Mouse (Mus musculus): ENCODE data around the gene Fyb2. TPM values are rescaled to one million over a fixed set of nuclear protein-coding genes. Genes with fewer than 3 reads are reported as not detected.
"Not testable (repeated sequence)": the region's sequence is repeated elsewhere in the genome, so short reads cannot be mapped to it uniquely, and the experiment has no call there.

Fyb2 gene
- polyA plus RNA-seq, 1 experiment: 1.1 TPM

DNA sequence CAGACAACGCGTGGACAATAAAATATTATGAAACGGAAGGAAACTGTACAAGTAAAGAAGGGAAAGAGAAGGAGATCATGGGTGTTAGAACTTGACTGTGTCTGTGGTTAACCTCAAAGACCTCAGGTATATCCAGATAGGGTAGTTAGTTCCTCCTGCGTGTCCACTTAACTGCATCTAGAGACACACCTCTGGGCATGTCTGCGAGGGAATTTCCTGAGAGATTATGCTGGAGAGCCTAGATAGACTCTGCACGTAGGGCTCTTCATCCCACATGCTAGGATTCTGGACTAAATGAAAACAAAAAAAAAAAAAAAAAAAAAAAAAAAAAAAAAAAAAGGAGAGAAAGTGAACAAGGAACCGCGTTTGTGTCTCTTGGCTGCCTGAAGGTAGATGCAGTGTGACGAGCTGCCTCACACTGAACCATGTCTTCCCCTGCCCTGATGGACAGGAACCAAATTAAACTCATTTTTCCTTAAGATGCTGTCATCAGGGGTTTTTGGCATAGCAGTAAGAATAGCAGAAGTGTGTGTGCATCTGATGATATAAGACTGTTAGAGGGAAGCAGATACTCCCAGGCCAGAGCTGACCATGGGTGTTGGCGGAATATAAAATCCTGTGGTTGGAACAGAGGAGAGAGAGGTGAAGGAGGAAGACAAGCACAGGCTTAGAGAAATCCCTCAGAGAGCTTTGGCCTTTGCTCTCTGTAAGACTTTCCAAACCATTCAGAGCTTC lies 80.1 kb downstream of the Fyb2 start:
- TF ChIP-seq CTCF (IDR thresholded peaks at IDR 0.05; ENCODE audit: extremely low read depth, insufficient read depth, low read length) (no peak), POLR2A (IDR thresholded peaks at IDR 0.05; ENCODE audit: extremely low read depth, insufficient read depth, low read length) (no peak)
- Histone ChIP-seq H3K27ac (ENCODE audit: insufficient read depth, low read length) (no peak overlapping the region), H3K4me3 (ENCODE audit: insufficient read depth, low read length) (no peak overlapping the region), H3K4me1 (ENCODE audit: control insufficient read depth, insufficient read depth, low read length) (no peaks in the 10 kb centered on the region; the same call in 1 of the 2 replicates)

GRCm38 (mm10) chr4:104999702-105000101 lies 86.4 kb downstream of the Fyb2 start:
- H3K4me1 ChIP-seq (ENCODE audit: control insufficient read depth, insufficient read depth, low read length): peaks cover 2% of the 10 kb centered on the region; the same call in 1 of the 2 replicates
- H3K27ac ChIP-seq (ENCODE audit: insufficient read depth, low read length): no peak overlapping the region
- TF ChIP-seq POLR2A (IDR thresholded peaks at IDR 0.05; ENCODE audit: extremely low read depth, insufficient read depth, low read length) (no peak), CTCF (IDR thresholded peaks at IDR 0.05; ENCODE audit: extremely low read depth, insufficient read depth, low read length) (no peak)
- no peak overlapping the region for H3K4me3 ChIP-seq (ENCODE audit: insufficient read depth, low read length)

- peaks cover 2% of the 10 kb centered on the region; the same call in 1 of the 2 replicates for H3K4me1 ChIP-seq (ENCODE audit: control insufficient read depth, insufficient read depth, low read length)
- TF ChIP-seq POLR2A (IDR thresholded peaks at IDR 0.05; ENCODE audit: extremely low read depth, insufficient read depth, low read length): no peak
- no peak overlapping the region for H3K27ac ChIP-seq (ENCODE audit: insufficient read depth, low read length)
- H3K4me3 ChIP-seq (ENCODE audit: insufficient read depth, low read length): no peak overlapping the region
Observed at GRCm38 (mm10) chr4:105001736-105002135, 88.5 kb downstream of the Fyb2 start.

GRCm38 (mm10) chr4:105004135-105004534 lies 90.9 kb downstream of the Fyb2 start:
- H3K4me1 ChIP-seq (ENCODE audit: control insufficient read depth, insufficient read depth, low read length): no peaks in the 10 kb centered on the region; the same call in 1 of the 2 replicates
- no peak for TF ChIP-seq POLR2A (IDR thresholded peaks at IDR 0.05; ENCODE audit: extremely low read depth, insufficient read depth, low read length)
- TF ChIP-seq CTCF (IDR thresholded peaks at IDR 0.05; ENCODE audit: extremely low read depth, insufficient read depth, low read length): no peak
- H3K4me3 ChIP-seq (ENCODE audit: insufficient read depth, low read length): no peak overlapping the region
- H3K27ac ChIP-seq (ENCODE audit: insufficient read depth, low read length): no peak overlapping the region

DNA sequence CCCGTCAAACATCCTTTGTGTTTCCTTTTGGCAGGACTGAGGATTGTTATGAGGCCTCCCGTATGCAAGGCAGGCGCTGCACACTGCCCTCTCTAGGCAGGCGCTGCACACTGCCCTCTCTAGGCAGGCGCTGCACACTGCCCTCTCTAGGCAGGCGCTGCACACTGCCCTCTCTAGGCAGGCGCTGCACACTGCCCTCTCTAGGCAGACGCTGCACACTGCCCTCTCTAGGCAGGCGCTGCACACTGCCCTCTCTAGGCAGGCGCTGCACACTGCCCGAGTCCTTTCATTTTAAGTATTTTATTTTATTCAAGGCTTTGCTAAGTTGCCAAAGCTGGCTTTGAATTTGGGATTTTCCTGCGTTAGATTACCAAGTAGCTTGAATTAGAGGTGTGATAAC lies 91.4 kb downstream of the Fyb2 start:
- H3K27ac ChIP-seq (ENCODE audit: insufficient read depth, low read length); H3K4me1 ChIP-seq (ENCODE audit: control insufficient read depth, insufficient read depth, low read length); H3K4me3 ChIP-seq (ENCODE audit: insufficient read depth, low read length): not testable (repeated sequence)
- TF ChIP-seq CTCF (IDR thresholded peaks at IDR 0.05; ENCODE audit: extremely low read depth, insufficient read depth, low read length): 0 out of 2 replicates have a peak, but pooled peaks have one; percentile 6

- TF ChIP-seq CTCF (IDR thresholded peaks at IDR 0.05; ENCODE audit: extremely low read depth, insufficient read depth, low read length) (no peak), POLR2A (IDR thresholded peaks at IDR 0.05; ENCODE audit: extremely low read depth, insufficient read depth, low read length) (no peak)
- Histone ChIP-seq H3K27ac (ENCODE audit: insufficient read depth, low read length) (no peak overlapping the region), H3K4me1 (ENCODE audit: control insufficient read depth, insufficient read depth, low read length) (no peaks in the 10 kb centered on the region), H3K4me3 (ENCODE audit: insufficient read depth, low read length) (no peak overlapping the region)
Observed at GRCm38 (mm10) chr4:105007360-105008018, 94.2 kb downstream of the Fyb2 start.

- H3K4me3 ChIP-seq (ENCODE audit: insufficient read depth, low read length): no peak overlapping the region
- TF ChIP-seq CTCF (IDR thresholded peaks at IDR 0.05; ENCODE audit: extremely low read depth, insufficient read depth, low read length): no peak
- H3K4me1 ChIP-seq (ENCODE audit: control insufficient read depth, insufficient read depth, low read length): peaks cover 4% of the 10 kb centered on the region; the same call in 1 of the 2 replicates
- H3K27ac ChIP-seq (ENCODE audit: insufficient read depth, low read length): no peak overlapping the region
Observed at GRCm38 (mm10) chr4:105013718-105014117, 100.5 kb downstream of the Fyb2 start.

DNA sequence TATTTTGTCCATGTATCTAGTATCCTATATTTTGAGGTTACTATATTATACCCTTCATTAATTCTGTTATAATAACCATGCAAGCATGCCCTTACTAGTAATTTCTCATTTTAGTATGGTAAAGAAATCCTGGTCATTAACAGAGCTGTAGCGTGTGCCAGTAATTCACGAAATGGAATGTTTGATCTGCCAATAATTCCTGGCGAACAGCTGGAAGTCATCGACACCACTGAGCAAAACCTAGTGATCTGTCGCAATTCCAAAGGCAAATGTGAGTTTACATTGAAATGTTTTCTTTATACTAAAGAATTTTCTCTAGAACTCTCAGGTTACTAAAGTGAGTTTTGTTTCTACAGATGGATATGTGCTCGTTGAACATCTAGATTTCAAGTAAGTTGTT lies 102.2 kb downstream of the Fyb2 start:
- Histone ChIP-seq H3K27ac (ENCODE audit: insufficient read depth, low read length) (no peak overlapping the region), H3K4me1 (ENCODE audit: control insufficient read depth, insufficient read depth, low read length) (peaks cover 4% of the 10 kb centered on the region), H3K4me3 (ENCODE audit: insufficient read depth, low read length) (no peak overlapping the region)
- TF ChIP-seq POLR2A (IDR thresholded peaks at IDR 0.05; ENCODE audit: extremely low read depth, insufficient read depth, low read length) (no peak), CTCF (IDR thresholded peaks at IDR 0.05; ENCODE audit: extremely low read depth, insufficient read depth, low read length) (no peak)

GRCm38 (mm10) chr4:105016006-105016613 lies 102.9 kb downstream of the Fyb2 start:
- no peak for TF ChIP-seq POLR2A (IDR thresholded peaks at IDR 0.05; ENCODE audit: extremely low read depth, insufficient read depth, low read length)
- no peak for TF ChIP-seq CTCF (IDR thresholded peaks at IDR 0.05; ENCODE audit: extremely low read depth, insufficient read depth, low read length)
- peaks cover 4% of the 10 kb centered on the region for H3K4me1 ChIP-seq (ENCODE audit: control insufficient read depth, insufficient read depth, low read length)
- H3K4me3 ChIP-seq (ENCODE audit: insufficient read depth, low read length): no peak overlapping the region
- H3K27ac ChIP-seq (ENCODE audit: insufficient read depth, low read length): no peak overlapping the region

- no peak overlapping the region for H3K27ac ChIP-seq (ENCODE audit: insufficient read depth, low read length)
- H3K4me1 ChIP-seq (ENCODE audit: control insufficient read depth, insufficient read depth, low read length): no peaks in the 10 kb centered on the region; the same call in 1 of the 2 replicates
- H3K4me3 ChIP-seq (ENCODE audit: insufficient read depth, low read length): no peak overlapping the region
- TF ChIP-seq CTCF (IDR thresholded peaks at IDR 0.05; ENCODE audit: extremely low read depth, insufficient read depth, low read length): no peak
- TF ChIP-seq POLR2A (IDR thresholded peaks at IDR 0.05; ENCODE audit: extremely low read depth, insufficient read depth, low read length): no peak
Observed at GRCm38 (mm10) chr4:105027278-105027677, 114.0 kb downstream of the Fyb2 start.
